In the genomic region with DNA sequence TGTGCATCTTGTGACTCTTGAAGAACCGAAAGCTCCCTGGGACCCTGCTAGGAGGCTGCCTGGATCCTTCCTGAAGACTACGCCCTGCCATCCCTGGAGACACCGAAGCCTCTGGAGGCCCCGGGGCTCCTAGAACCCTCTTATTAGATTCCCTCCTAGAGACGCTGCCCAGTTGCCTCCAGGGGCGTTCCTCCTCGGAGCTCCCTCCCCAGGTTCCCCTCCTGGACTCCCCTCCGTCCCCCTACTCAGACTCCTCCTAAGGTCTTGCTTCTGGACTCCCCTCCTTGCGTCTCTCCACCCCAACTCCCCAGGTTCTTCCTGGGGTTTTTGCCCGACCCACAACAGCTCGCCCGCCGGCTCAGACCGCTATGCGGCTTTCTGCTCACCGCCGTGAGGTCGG, we compare ENCODE assay signal across 8 mouse cellular contexts. TPM values are rescaled to one million over a fixed set of nuclear protein-coding genes. Genes with fewer than 3 reads are reported as not detected.
A peak's percentile ranks its signal among the peaks of the same experiment; 100 is the strongest.
DNase-seq lines count a peak whose midpoint lies in the region; ATAC-seq and TF ChIP-seq lines count a peak whose summit lies in the region.

No protein-coding gene starts in this region.

- no peaks in the 10 kb centered on the region; the same call in 1 of the 2 replicates for H3K36me3 ChIP-seq in kidney, embryonic 14.5 days (ENCODE audit: control insufficient read depth, insufficient read depth, low read length)
- H3K36me3 ChIP-seq in liver, adult 2 months (ENCODE audit: control insufficient read depth, insufficient read depth, low read length) = no peaks in the 10 kb centered on the region

- no peaks in the 10 kb centered on the region for H3K9me3 ChIP-seq in kidney, embryonic 14.5 days (ENCODE audit: control insufficient read depth, low read length)

- H3K27me3 ChIP-seq in kidney, embryonic 14.5 days (ENCODE audit: control insufficient read depth, insufficient read depth, low read length) = no peaks in the 10 kb centered on the region
- H3K27me3 ChIP-seq in liver, adult 2 months (ENCODE audit: control insufficient read depth, insufficient read depth, low read length) = no peaks in the 10 kb centered on the region

- H3K4me1 ChIP-seq in kidney, embryonic 14.5 days (ENCODE audit: control insufficient read depth, insufficient read depth, low read length) = peaks cover 12% of the 10 kb centered on the region; the same call in 1 of the 2 replicates
- peaks cover 6% of the 10 kb centered on the region for H3K4me1 ChIP-seq in liver, adult 2 months (ENCODE audit: control insufficient read depth, insufficient read depth, low read length)

- peak overlapping the region; percentile 81 for H3K9ac ChIP-seq in kidney, embryonic 14.5 days (ENCODE audit: low read depth, low read length)
- H3K9ac ChIP-seq in liver, adult 2 months (ENCODE audit: low read depth, low read length) = peak overlapping the region; percentile 77

- H3K4me2 ChIP-seq in kidney, embryonic 14.5 days (replicated peaks; ENCODE audit: low read depth, low read length) = peak overlapping the region; percentile 54

- H3K4me3 ChIP-seq in kidney, embryonic 14.5 days (ENCODE audit: low read length) = peak overlapping the region; percentile 76
- peak overlapping the region; percentile 76 for H3K4me3 ChIP-seq in liver, adult 2 months (ENCODE audit: insufficient read depth, low read depth, low read length)

- no peak for TF ChIP-seq POLR2A in liver, adult 2 months (IDR thresholded peaks at IDR 0.05; ENCODE audit: extremely low read depth, insufficient read depth, low read length)

- TF ChIP-seq CTCF in liver, adult 2 months (IDR thresholded peaks at IDR 0.05; ENCODE audit: low read depth, low read length) = no peak

- ATAC-seq in kidney, embryonic 14.5 days (ENCODE audit: low FRiP score, low TSS enrichment) = no peak

- peak overlapping the region; percentile 67 for H3K27ac ChIP-seq in kidney, embryonic 14.5 days (ENCODE audit: low read depth, low read length)
- H3K27ac ChIP-seq in liver, adult 2 months (replicated peaks; ENCODE audit: insufficient read depth, low read depth, low read length) = peak overlapping the region; percentile 69

- no peak for DNase-seq in kidney, postnatal 4 days
- peak; percentile 75 for DNase-seq in R1 (ENCODE audit: low read depth, low spot score)
- peak; percentile 30 for DNase-seq in gastrocnemius, postnatal 25 days
- DNase-seq in liver, adult 2 months (ENCODE audit: extremely low read depth, low read depth, low spot score) = peak; percentile 29
- peak; percentile 18 for DNase-seq in skeletal muscle tissue, adult 2 months (ENCODE audit: low read depth, low spot score)
- no peak for DNase-seq in cerebellum, adult 9-11 months
- no peak for DNase-seq in cerebellum, postnatal 4 days (ENCODE audit: low spot score in 2 of 2)

- peaks cover 3% of the 10 kb centered on the region; the same call in 1 of the 2 replicates for H3K79me2 ChIP-seq in liver, adult 2 months (ENCODE audit: control insufficient read depth, insufficient read depth, low read length)

- WGBS in kidney, embryonic 14.5 days = 1% methylated on average over 18 of the region's 18 CpGs
- WGBS in liver, adult 2 months = under 1% methylated on average over 18 of the region's 18 CpGs

RNA-seq across cellular contexts. Expression of a gene that starts 0.4 kb away (rescaled TPM):
- polyA plus RNA-seq in kidney, embryonic 14.5 days (2014; fragmentation: Nextera tagmentation; extraction: Ambion mirVana) = 18.1 and 29.5 TPM in 2 replicates
- 1 to 10 TPM; 7.8 to 8.8 TPM for total RNA-seq in gastrocnemius, postnatal 25 days (2021)
- total RNA-seq in liver, adult 2 months (2014; rRNA removed) = 9.4 and 9.7 TPM in 2 replicates
- polyA plus RNA-seq in liver, adult 2 months (2012; rRNA removed) = 12.2 and 13.0 TPM in 2 replicates

RNA-seq across cellular contexts. Expression of a gene that starts 11.9 kb away (rescaled TPM):
- polyA plus RNA-seq in kidney, embryonic 14.5 days (2014; fragmentation: Nextera tagmentation; extraction: Ambion mirVana) = 768 and 779 TPM in 2 replicates
- 10 to 100 TPM; 64.7 to 81.1 TPM for total RNA-seq in gastrocnemius, postnatal 25 days (2021)
- 90.9 and 99.5 TPM in 2 replicates for total RNA-seq in liver, adult 2 months (2014; rRNA removed)
- 46.8 and 50.5 TPM in 2 replicates for polyA plus RNA-seq in liver, adult 2 months (2012; rRNA removed)

RNA-seq across cellular contexts. Expression of a gene that starts 54.7 kb away (rescaled TPM):
- 0.03 and 0.27 TPM in 2 replicates for polyA plus RNA-seq in kidney, embryonic 14.5 days (2014; fragmentation: Nextera tagmentation; extraction: Ambion mirVana)
- not detected for total RNA-seq in gastrocnemius, postnatal 25 days (2021)
- not detected in 2 replicates for total RNA-seq in liver, adult 2 months (2014; rRNA removed)
- polyA plus RNA-seq in liver, adult 2 months (2012; rRNA removed) = not detected in 2 replicates

Comparison
In these comparisons a context has a peak if more than half of its experiments do, and no peak if none do; other contexts are left out.
1. DNase-seq: peak in R1 (single experiment), gastrocnemius, postnatal 25 days (single experiment), liver, adult 2 months (single experiment) and skeletal muscle tissue, adult 2 months (single experiment); none in kidney, postnatal 4 days (0 of 2), cerebellum, adult 9-11 months (single experiment) and cerebellum, postnatal 4 days (0 of 2).